Mouse (Mus musculus) liver, embryonic 16.5 days (tissue): Measurements from ENCODE around the gene Spag8. TPM values are rescaled to one million over a fixed set of nuclear protein-coding genes. Genes with fewer than 3 reads are reported as not detected.

Source experiments
- ATAC-seq: fragments of 200-750 bp; cut with Nextera tagmentation; 2 replicates; pipeline ENCODE4 v1.8.0; 2017; ENCODE audit warnings: low read depth, mild to moderate bottlenecking, moderate number of reproducible peaks, moderate library complexity
- H3K27ac ChIP-seq: fragments of 300-500 bp; sonication (generic); 2 replicates; pipeline ENCODE4 v1.5.1; 2014; ENCODE audit warnings: mild to moderate bottlenecking, low read length
- H3K27me3 ChIP-seq: fragments of 300-500 bp; sonication (generic); 2 replicates; pipeline ENCODE4 v1.6.1; 2014; ENCODE audit warnings: low read depth, low read length, mixed read lengths; ENCODE audit not compliant: control insufficient read depth, insufficient read depth
- H3K36me3 ChIP-seq: fragments of 300-500 bp; sonication (generic); 2 replicates; pipeline ENCODE4 v1.6.1; 2014; ENCODE audit warnings: mild to moderate bottlenecking; ENCODE audit not compliant: control insufficient read depth, insufficient read depth
- H3K4me1 ChIP-seq: fragments of 300-500 bp; sonication (generic); 2 replicates; pipeline ENCODE4 v1.6.1; 2014; ENCODE audit warnings: low read depth, low read length, mixed read lengths; ENCODE audit not compliant: control insufficient read depth
- H3K4me2 ChIP-seq: fragments of 300-500 bp; sonication (generic); 2 replicates; pipeline ENCODE4 v1.6.1; 2014; ENCODE audit warnings: low read depth, low read length, mixed read lengths
- H3K4me3 ChIP-seq: fragments of 300-500 bp; sonication (generic); 2 replicates; pipeline ENCODE4 v1.5.1; 2014; ENCODE audit warnings: low read depth, mild to moderate bottlenecking, low read length
- H3K9ac ChIP-seq: fragments of 300-500 bp; sonication (generic); 2 replicates; pipeline ENCODE4 v1.6.1; 2014; ENCODE audit warnings: low read depth, low read length
- H3K9me3 ChIP-seq: fragments of 300-500 bp; sonication (generic); replicated peaks from 2 replicates; pipeline ENCODE4 v1.6.1; 2016; ENCODE audit warnings: low read length; ENCODE audit not compliant: control insufficient read depth
- WGBS: fragments of 180-500 bp; shearing (Covaris S2); extraction: QIAGEN DNeasy Blood & Tissue Kit; methylation state at CpG from one replicate; pipeline ENCODE4 v1.1.7; 2014; ENCODE audit not compliant: insufficient replicate concordance; 5-methylcytosine and 5-hydroxymethylcytosine counted together
- polyA plus RNA-seq: library from polyadenylated mRNA; unstranded; fragments of >200 nt; fragmentation: Nextera tagmentation; extraction: Ambion mirVana; gene quantifications from 2 replicates; pipeline ENCODE4 v1.2.1, GENCODE M21; 2015

The Spag8 gene
- polyA plus RNA-seq, 1 experiment from 2014 or later, result 0.20 TPM

- WGBS, result 59% methylated on average over 4 of the region's 4 CpGs
- Histone ChIP-seq H3K27ac (no peak overlapping the region), H3K36me3 (no peaks in the 10 kb centered on the region), H3K9ac (no peak overlapping the region), H3K4me2 (peak overlapping the region; percentile 82), H3K9me3 (no peaks in the 10 kb centered on the region), H3K27me3 (peaks cover 10% of the 10 kb centered on the region), H3K4me1 (peaks cover 14% of the 10 kb centered on the region), H3K4me3 (peak overlapping the region; percentile 90)
- ATAC-seq, result no peak
Observed at GRCm38 (mm10) chr4:43657146-43657545, 3.8 kb upstream of the Spag8 start.

- peak within 1 kb of the TSS; percentile 91 for H3K9ac ChIP-seq
- no peaks in the 10 kb centered on the region for H3K9me3 ChIP-seq
- peaks cover 14% of the 10 kb centered on the region for H3K4me1 ChIP-seq
- peak; percentile 95 for ATAC-seq
- H3K36me3 ChIP-seq, result no peaks in the 10 kb centered on the region
- peaks cover 4% of the 10 kb centered on the region; the same call in 1 of the 2 replicates for H3K27me3 ChIP-seq
- H3K27ac ChIP-seq, result peak within 1 kb of the TSS; percentile 89
- peak within 1 kb of the TSS; percentile 90 for H3K4me3 ChIP-seq
- H3K4me2 ChIP-seq, result peak within 1 kb of the TSS; percentile 82
- WGBS, result 2% methylated on average over 34 of the region's 34 CpGs
Observed at GRCm38 (mm10) chr4:43656339-43657109, 3.1 kb upstream of the Spag8 start, which contains the start of gene Hint2. Hint2 (minus strand) TSS chr4:43656466.

DNA sequence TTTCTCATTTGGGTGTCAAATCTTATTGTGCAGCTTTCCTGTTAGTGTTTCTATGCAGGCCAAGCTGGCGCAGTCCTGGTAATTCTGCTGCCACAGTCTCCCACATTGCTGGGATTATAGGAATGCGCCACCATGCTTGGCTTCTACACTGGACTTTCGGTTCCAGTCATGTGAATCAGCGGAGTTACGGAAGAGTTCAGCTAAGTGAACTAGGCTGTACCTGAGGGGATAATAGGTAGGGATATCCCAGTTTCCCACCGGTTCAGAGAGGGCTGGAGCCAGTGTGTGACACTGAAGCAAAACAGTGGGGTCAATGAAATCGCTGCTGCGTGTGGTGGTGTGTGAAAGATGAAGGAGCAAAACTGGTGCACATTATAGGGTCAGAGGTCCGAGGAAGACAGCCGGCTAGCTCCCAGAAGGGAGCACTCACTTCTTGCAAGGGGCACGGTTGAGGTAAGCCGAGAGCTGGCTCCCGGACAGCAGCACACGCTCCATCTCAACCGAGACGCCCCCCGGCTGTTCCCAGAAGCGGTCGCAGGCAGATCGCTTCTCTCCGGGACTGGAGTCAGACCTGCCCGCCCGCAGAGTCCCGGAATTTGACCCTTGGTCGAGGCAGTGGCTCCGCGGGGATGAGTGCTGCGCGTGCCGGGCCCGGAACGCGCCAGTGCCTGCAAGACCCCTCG, 2.4 kb upstream of the Spag8 start:
- Histone ChIP-seq H3K27ac (peak overlapping the region; percentile 80), H3K9ac (peak overlapping the region; percentile 91), H3K4me2 (peak overlapping the region; percentile 82), H3K27me3 (no peaks in the 10 kb centered on the region; the same call in 1 of the 2 replicates), H3K36me3 (no peaks in the 10 kb centered on the region), H3K4me1 (peaks cover 14% of the 10 kb centered on the region), H3K4me3 (peak overlapping the region; percentile 90), H3K9me3 (no peaks in the 10 kb centered on the region)
- ATAC-seq, result peak; percentile 11
- WGBS, result 8% methylated on average over 34 of the region's 34 CpGs

DNA sequence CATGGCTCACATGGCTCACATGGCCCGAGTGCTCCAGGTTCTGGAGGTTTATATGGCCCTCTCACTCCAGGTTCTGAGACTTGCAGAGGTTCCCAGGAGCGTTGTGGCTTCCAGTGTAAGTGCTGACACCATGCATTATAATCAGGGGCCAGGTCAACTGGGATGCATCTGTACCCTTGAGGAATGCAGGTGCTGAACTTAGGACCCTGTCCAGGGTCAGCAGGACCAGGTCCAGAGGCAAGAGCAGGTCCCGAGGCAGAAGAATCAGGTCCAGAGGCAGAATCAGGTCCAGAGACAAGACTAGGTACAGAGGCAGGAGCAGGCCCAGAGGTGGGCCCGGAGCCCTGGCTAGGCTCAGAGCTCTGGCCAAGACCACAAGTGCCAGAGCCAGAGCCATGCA, 668 bp downstream of the Spag8 start:
- peaks cover 6% of the 10 kb centered on the region for H3K9me3 ChIP-seq
- H3K4me2 ChIP-seq, result no peak overlapping the region
- 72% methylated on average over 4 of the region's 4 CpGs for WGBS
- no peak overlapping the region for H3K4me3 ChIP-seq
- peaks cover 14% of the 10 kb centered on the region for H3K4me1 ChIP-seq
- no peak overlapping the region for H3K9ac ChIP-seq
- H3K36me3 ChIP-seq, result no peaks in the 10 kb centered on the region
- no peaks in the 10 kb centered on the region for H3K27me3 ChIP-seq
- H3K27ac ChIP-seq, result no peak overlapping the region
- ATAC-seq, result no peak

GRCm38 (mm10) chr4:43649783-43650182, 3.6 kb downstream of the Spag8 start:
- H3K4me3 ChIP-seq, result no peak overlapping the region

GRCm38 (mm10) chr4:43640491-43640890, 12.9 kb downstream of the Spag8 start:
- Histone ChIP-seq H3K4me3 (no peak overlapping the region), H3K9me3 (no peaks in the 10 kb centered on the region), H3K4me2 (no peak overlapping the region), H3K27me3 (no peaks in the 10 kb centered on the region), H3K27ac (no peak overlapping the region), H3K9ac (no peak overlapping the region), H3K4me1 (no peaks in the 10 kb centered on the region), H3K36me3 (no peaks in the 10 kb centered on the region)
- no peak for ATAC-seq
- WGBS, result 61% methylated on average over 6 of the region's 6 CpGs

More at GRCm38 (mm10) chr4:43649783-43650182, 3.6 kb downstream of the Spag8 start:
- peaks cover 4% of the 10 kb centered on the region for H3K4me1 ChIP-seq
- no peak overlapping the region for H3K4me2 ChIP-seq
- no peak overlapping the region for H3K9ac ChIP-seq
- H3K27ac ChIP-seq, result no peak overlapping the region
- H3K9me3 ChIP-seq, result peaks cover 6% of the 10 kb centered on the region
- ATAC-seq, result no peak
- WGBS, result 75% methylated on average over 3 of the region's 3 CpGs
- H3K36me3 ChIP-seq, result no peaks in the 10 kb centered on the region
- H3K27me3 ChIP-seq, result no peaks in the 10 kb centered on the region

DNA sequence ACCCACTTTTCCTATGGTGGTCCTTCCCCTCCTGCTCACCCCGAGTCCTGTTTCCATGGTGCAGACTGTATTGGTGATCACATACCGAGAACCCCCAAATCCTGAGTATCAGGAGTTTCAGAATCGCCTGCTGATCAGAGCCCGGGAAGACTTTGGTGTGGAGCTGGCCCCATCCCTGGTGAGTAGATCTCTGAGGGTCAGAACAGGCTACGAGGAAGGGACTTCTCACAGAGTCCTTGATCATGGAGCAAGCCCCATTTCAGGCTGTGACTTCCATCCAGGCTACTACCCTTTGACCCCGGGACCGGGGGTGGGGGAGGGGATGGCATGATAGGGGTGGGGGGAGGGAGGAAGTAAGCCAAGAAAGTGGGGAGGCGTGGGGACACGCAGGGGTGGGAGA, 13.3 kb downstream of the Spag8 start:
- H3K36me3 ChIP-seq, result no peaks in the 10 kb centered on the region
- no peak overlapping the region for H3K4me3 ChIP-seq
- H3K9me3 ChIP-seq, result no peaks in the 10 kb centered on the region
- H3K27me3 ChIP-seq, result no peaks in the 10 kb centered on the region
- no peaks in the 10 kb centered on the region for H3K4me1 ChIP-seq
- no peak for ATAC-seq
- WGBS, result 58% methylated on average over 9 of the region's 9 CpGs
- no peak overlapping the region for H3K9ac ChIP-seq
- no peak overlapping the region for H3K27ac ChIP-seq
- H3K4me2 ChIP-seq, result no peak overlapping the region

DNA sequence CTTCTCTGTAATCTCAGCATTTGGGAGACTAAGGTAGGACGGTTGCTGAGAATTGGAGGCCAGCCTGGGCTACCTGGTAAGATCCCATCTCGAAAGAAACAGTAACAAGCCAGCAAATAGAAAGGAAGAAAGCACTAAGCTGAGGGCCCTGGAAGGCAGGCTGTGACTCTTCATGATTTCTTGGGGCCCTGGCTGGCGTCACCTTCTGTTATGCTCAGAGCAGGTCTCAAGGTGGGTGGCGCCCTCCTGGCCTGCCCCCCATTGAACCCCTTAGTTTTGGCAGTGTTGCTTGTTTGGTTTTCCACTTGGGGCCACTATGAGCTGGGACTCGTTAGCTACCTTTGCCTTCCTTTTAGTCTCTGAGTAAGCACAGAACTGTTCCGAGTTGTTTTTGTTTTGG, 16.6 kb downstream of the Spag8 start:
- ATAC-seq, result no peak
- peaks cover 14% of the 10 kb centered on the region for H3K27me3 ChIP-seq
- 54% methylated on average over 6 of the region's 6 CpGs for WGBS
- no peaks in the 10 kb centered on the region for H3K36me3 ChIP-seq
- no peak overlapping the region for H3K4me3 ChIP-seq
- no peaks in the 10 kb centered on the region for H3K9me3 ChIP-seq
- H3K27ac ChIP-seq, result no peak overlapping the region
- H3K4me2 ChIP-seq, result no peak overlapping the region
- H3K4me1 ChIP-seq, result no peaks in the 10 kb centered on the region
- no peak overlapping the region for H3K9ac ChIP-seq
